Mouse (Mus musculus) hindbrain, embryonic 12.5 days (tissue): Measurements from ENCODE around the gene Rps6ka5. TPM values are rescaled to one million over a fixed set of nuclear protein-coding genes. Genes with fewer than 3 reads are reported as not detected.

Experiments used
- ATAC-seq: fragments of 200-750 bp; cut with Nextera tagmentation; 2 replicates; pipeline ENCODE4 v1.8.0; 2017; ENCODE audit warnings: moderate TSS enrichment; ENCODE audit not compliant: low FRiP score
- H3K27ac ChIP-seq: fragments of 300-500 bp; sonication (generic); 2 replicates; pipeline ENCODE4 v1.5.1; 2016; ENCODE audit warnings: mild to moderate bottlenecking
- H3K27me3 ChIP-seq: fragments of 300-500 bp; sonication (generic); 2 replicates; pipeline ENCODE4 v1.6.1; 2016; ENCODE audit warnings: mild to moderate bottlenecking
- H3K36me3 ChIP-seq: fragments of 300-500 bp; sonication (generic); 2 replicates; pipeline ENCODE4 v1.6.1; 2016; ENCODE audit warnings: mild to moderate bottlenecking
- H3K4me1 ChIP-seq: fragments of 300-500 bp; sonication (generic); 2 replicates; pipeline ENCODE4 v1.6.1; 2016
- H3K4me2 ChIP-seq: fragments of 300-500 bp; sonication (generic); replicated peaks from 2 replicates; pipeline ENCODE4 v1.6.1; 2016; ENCODE audit warnings: mild to moderate bottlenecking
- H3K4me3 ChIP-seq: fragments of 300-500 bp; sonication (generic); 2 replicates; pipeline ENCODE4 v1.5.1; 2016; ENCODE audit warnings: mild to moderate bottlenecking
- H3K9ac ChIP-seq: fragments of 300-500 bp; sonication (generic); 2 replicates; pipeline ENCODE4 v1.6.1; 2016; ENCODE audit warnings: mild to moderate bottlenecking, moderate library complexity
- H3K9me3 ChIP-seq: fragments of 300-500 bp; sonication (generic); replicated peaks from 2 replicates; pipeline ENCODE4 v1.6.1; 2016; ENCODE audit warnings: mild to moderate bottlenecking
- WGBS: fragments of 180-500 bp; shearing (Covaris S2); methylation state at CpG from one replicate; pipeline ENCODE4 v1.1.7; 2016; 5-methylcytosine and 5-hydroxymethylcytosine counted together
- polyA plus RNA-seq: library from polyadenylated mRNA; unstranded; fragments of >200 nt; fragmentation: Nextera tagmentation; extraction: Ambion mirVana; gene quantifications from 2 replicates; pipeline ENCODE4 v1.2.1, GENCODE M21; 2016

The Rps6ka5 gene
- polyA plus RNA-seq, 1 experiment from 2014 or later: 6.5 TPM

- no peak for ATAC-seq
- Histone ChIP-seq H3K4me1 (no peaks in the 10 kb centered on the region), H3K4me3 (no peak overlapping the region), H3K9ac (no peak overlapping the region), H3K4me2 (no peak overlapping the region), H3K27ac (no peak overlapping the region), H3K36me3 (no peaks in the 10 kb centered on the region), H3K9me3 (no peaks in the 10 kb centered on the region), H3K27me3 (no peaks in the 10 kb centered on the region)
Measured at GRCm38 (mm10) chr12:100717446-100717845, 9.3 kb downstream of the Rps6ka5 start.

- no peak for ATAC-seq
- 79% methylated on average over 4 of the region's 4 CpGs for WGBS
Measured at GRCm38 (mm10) chr12:100716969-100717368, 9.8 kb downstream of the Rps6ka5 start.

GRCm38 (mm10) chr12:100711819-100712218 lies 15.0 kb downstream of the Rps6ka5 start:
- no peak overlapping the region for H3K27ac ChIP-seq
- no peaks in the 10 kb centered on the region for H3K9me3 ChIP-seq
- no peaks in the 10 kb centered on the region for H3K27me3 ChIP-seq
- 75% methylated on average over 5 of the region's 5 CpGs for WGBS
- H3K4me3 ChIP-seq: no peak overlapping the region
- H3K36me3 ChIP-seq: no peaks in the 10 kb centered on the region
- H3K9ac ChIP-seq: no peak overlapping the region
- H3K4me2 ChIP-seq: no peak overlapping the region
- no peak for ATAC-seq
- no peaks in the 10 kb centered on the region for H3K4me1 ChIP-seq

More at GRCm38 (mm10) chr12:100716969-100717368, 9.8 kb downstream of the Rps6ka5 start:
- no peaks in the 10 kb centered on the region for H3K27me3 ChIP-seq
- no peaks in the 10 kb centered on the region for H3K4me1 ChIP-seq
- H3K36me3 ChIP-seq: no peaks in the 10 kb centered on the region
- H3K4me2 ChIP-seq: no peak overlapping the region
- no peak overlapping the region for H3K27ac ChIP-seq
- no peaks in the 10 kb centered on the region for H3K9me3 ChIP-seq
- H3K9ac ChIP-seq: no peak overlapping the region
- H3K4me3 ChIP-seq: no peak overlapping the region

- Histone ChIP-seq H3K4me2 (no peak overlapping the region), H3K27me3 (no peaks in the 10 kb centered on the region), H3K36me3 (no peaks in the 10 kb centered on the region), H3K4me3 (no peak overlapping the region), H3K27ac (no peak overlapping the region), H3K9me3 (no peaks in the 10 kb centered on the region), H3K9ac (no peak overlapping the region), H3K4me1 (no peaks in the 10 kb centered on the region)
- no peak for ATAC-seq
- whole genome bisulfite sequencing: 81% methylated on average over 10 of the region's 10 CpGs
Measured at GRCm38 (mm10) chr12:100711116-100711691, 15.6 kb downstream of the Rps6ka5 start.

GRCm38 (mm10) chr12:100710432-100710831 lies 16.4 kb downstream of the Rps6ka5 start:
- no peak overlapping the region for H3K9ac ChIP-seq
- no peak for ATAC-seq
- no peak overlapping the region for H3K4me2 ChIP-seq
- H3K4me3 ChIP-seq: no peak overlapping the region
- 86% methylated on average over 1 of the region's 1 CpGs for WGBS
- H3K27ac ChIP-seq: no peak overlapping the region
- no peaks in the 10 kb centered on the region for H3K36me3 ChIP-seq
- H3K27me3 ChIP-seq: no peaks in the 10 kb centered on the region
- no peaks in the 10 kb centered on the region for H3K4me1 ChIP-seq
- no peaks in the 10 kb centered on the region for H3K9me3 ChIP-seq

GRCm38 (mm10) chr12:100707312-100707711 lies 19.5 kb downstream of the Rps6ka5 start:
- Histone ChIP-seq H3K4me2 (no peak overlapping the region), H3K36me3 (no peaks in the 10 kb centered on the region), H3K4me3 (no peak overlapping the region), H3K4me1 (no peaks in the 10 kb centered on the region), H3K27me3 (no peaks in the 10 kb centered on the region), H3K27ac (no peak overlapping the region), H3K9me3 (no peaks in the 10 kb centered on the region), H3K9ac (no peak overlapping the region)
- 94% methylated on average over 2 of the region's 2 CpGs for WGBS
- no peak for ATAC-seq

GRCm38 (mm10) chr12:100705057-100705722 lies 21.6 kb downstream of the Rps6ka5 start:
- Histone ChIP-seq H3K4me3 (no peak overlapping the region), H3K27ac (no peak overlapping the region), H3K4me2 (no peak overlapping the region), H3K4me1 (no peaks in the 10 kb centered on the region), H3K36me3 (no peaks in the 10 kb centered on the region), H3K9ac (no peak overlapping the region), H3K27me3 (no peaks in the 10 kb centered on the region), H3K9me3 (no peaks in the 10 kb centered on the region)
- 86% methylated on average over 5 of the region's 5 CpGs for WGBS
- no peak for ATAC-seq

- Histone ChIP-seq H3K36me3 (no peaks in the 10 kb centered on the region), H3K4me3 (no peak overlapping the region), H3K27ac (no peak overlapping the region), H3K9me3 (no peaks in the 10 kb centered on the region), H3K9ac (no peak overlapping the region), H3K4me2 (no peak overlapping the region), H3K4me1 (no peaks in the 10 kb centered on the region), H3K27me3 (no peaks in the 10 kb centered on the region)
- 87% methylated on average over 1 of the region's 1 CpGs for WGBS
- ATAC-seq: no peak
Measured at GRCm38 (mm10) chr12:100698019-100698418, 28.8 kb downstream of the Rps6ka5 start.

- no peak overlapping the region for H3K9ac ChIP-seq
- no peak overlapping the region for H3K27ac ChIP-seq
- 21% methylated on average over 4 of the region's 4 CpGs for WGBS
- ATAC-seq: no peak
- no peak overlapping the region for H3K4me2 ChIP-seq
- no peaks in the 10 kb centered on the region for H3K9me3 ChIP-seq
- no peaks in the 10 kb centered on the region for H3K4me1 ChIP-seq
- no peak overlapping the region for H3K4me3 ChIP-seq
- H3K27me3 ChIP-seq: no peaks in the 10 kb centered on the region
- no peaks in the 10 kb centered on the region for H3K36me3 ChIP-seq
Measured at GRCm38 (mm10) chr12:100696621-100697020, 30.2 kb downstream of the Rps6ka5 start.

- no peak overlapping the region for H3K4me2 ChIP-seq
- 84% methylated on average over 3 of the region's 3 CpGs for WGBS
- H3K27me3 ChIP-seq: no peaks in the 10 kb centered on the region
- H3K4me3 ChIP-seq: no peak overlapping the region
- H3K9ac ChIP-seq: no peak overlapping the region
- no peaks in the 10 kb centered on the region for H3K4me1 ChIP-seq
- H3K36me3 ChIP-seq: no peaks in the 10 kb centered on the region
- no peaks in the 10 kb centered on the region for H3K9me3 ChIP-seq
- no peak overlapping the region for H3K27ac ChIP-seq
- ATAC-seq: no peak
Measured at GRCm38 (mm10) chr12:100695252-100695651, 31.5 kb downstream of the Rps6ka5 start.

GRCm38 (mm10) chr12:100692208-100692607 lies 34.6 kb downstream of the Rps6ka5 start:
- H3K4me3 ChIP-seq: no peak overlapping the region
- no peaks in the 10 kb centered on the region for H3K9me3 ChIP-seq
- no peak for ATAC-seq
- H3K4me2 ChIP-seq: no peak overlapping the region
- no peak overlapping the region for H3K9ac ChIP-seq
- H3K27me3 ChIP-seq: no peaks in the 10 kb centered on the region
- no peaks in the 10 kb centered on the region for H3K36me3 ChIP-seq
- WGBS: 55% methylated on average over 3 of the region's 3 CpGs
- H3K4me1 ChIP-seq: no peaks in the 10 kb centered on the region
- H3K27ac ChIP-seq: no peak overlapping the region

- WGBS: 88% methylated on average over 5 of the region's 5 CpGs
- H3K27ac ChIP-seq: no peak overlapping the region
- no peaks in the 10 kb centered on the region for H3K4me1 ChIP-seq
- no peaks in the 10 kb centered on the region for H3K27me3 ChIP-seq
- ATAC-seq: no peak
- no peak overlapping the region for H3K4me3 ChIP-seq
- no peaks in the 10 kb centered on the region for H3K9me3 ChIP-seq
- H3K9ac ChIP-seq: no peak overlapping the region
- no peak overlapping the region for H3K4me2 ChIP-seq
- H3K36me3 ChIP-seq: no peaks in the 10 kb centered on the region
Measured at GRCm38 (mm10) chr12:100690444-100690843, 36.3 kb downstream of the Rps6ka5 start.

GRCm38 (mm10) chr12:100688177-100688576 lies 38.6 kb downstream of the Rps6ka5 start:
- Histone ChIP-seq H3K4me3 (no peak overlapping the region), H3K27ac (no peak overlapping the region), H3K27me3 (no peaks in the 10 kb centered on the region), H3K9me3 (no peaks in the 10 kb centered on the region), H3K36me3 (no peaks in the 10 kb centered on the region), H3K4me1 (no peaks in the 10 kb centered on the region), H3K4me2 (no peak overlapping the region), H3K9ac (no peak overlapping the region)
- ATAC-seq: no peak
